Mouse (Mus musculus) testis, adult 2 months (tissue): ENCODE measurements at regions not wholly inside any gene's neighbourhood (a gene's known extent, or its start where the extent isn't known, plus 50 kb on each side); places are given as distances from the start of the nearest gene placed in this dataset.

Source experiments
- H3K27ac ChIP-seq: fragments of 200-500 bp; 2 replicates; pipeline ENCODE4 v1.5.1; 2012; ENCODE audit warnings: low read depth, low read length; ENCODE audit not compliant: control insufficient read depth, insufficient read depth
- H3K27me3 ChIP-seq: fragments of 200-500 bp; 2 replicates; pipeline ENCODE4 v1.6.1; 2012; ENCODE audit warnings: mild to moderate bottlenecking, low read length, moderate library complexity; ENCODE audit not compliant: control insufficient read depth, insufficient read depth
- H3K36me3 ChIP-seq: fragments of 200-500 bp; 2 replicates; pipeline ENCODE4 v1.6.1; 2012; ENCODE audit warnings: mild to moderate bottlenecking, low read length; ENCODE audit not compliant: control insufficient read depth, insufficient read depth
- H3K4me1 ChIP-seq: fragments of 200-500 bp; 2 replicates; pipeline ENCODE4 v1.6.1; 2012; ENCODE audit warnings: low read length; ENCODE audit not compliant: control insufficient read depth, insufficient read depth
- H3K4me3 ChIP-seq: fragments of 200-500 bp; 2 replicates; pipeline ENCODE4 v1.5.1; 2012; ENCODE audit warnings: low read depth, mild to moderate bottlenecking, low read length, moderate library complexity, mixed read lengths; ENCODE audit not compliant: control insufficient read depth
- CTCF ChIP-seq: fragments of 200-500 bp; IDR thresholded peaks from 2 replicates; pipeline ENCODE4 v1.5.1; 2012; ENCODE audit warnings: low read depth, mild to moderate bottlenecking, inconsistent platforms, low read length, moderate library complexity; ENCODE audit not compliant: control insufficient read depth, insufficient read depth, insufficient replicate concordance
- POLR2A ChIP-seq: fragments of 200-500 bp; IDR thresholded peaks from 2 replicates; pipeline ENCODE4 v1.6.1; 2012; ENCODE audit warnings: low read depth, mild to moderate bottlenecking, inconsistent platforms, low read length, moderate library complexity; ENCODE audit not compliant: control insufficient read depth

DNA sequence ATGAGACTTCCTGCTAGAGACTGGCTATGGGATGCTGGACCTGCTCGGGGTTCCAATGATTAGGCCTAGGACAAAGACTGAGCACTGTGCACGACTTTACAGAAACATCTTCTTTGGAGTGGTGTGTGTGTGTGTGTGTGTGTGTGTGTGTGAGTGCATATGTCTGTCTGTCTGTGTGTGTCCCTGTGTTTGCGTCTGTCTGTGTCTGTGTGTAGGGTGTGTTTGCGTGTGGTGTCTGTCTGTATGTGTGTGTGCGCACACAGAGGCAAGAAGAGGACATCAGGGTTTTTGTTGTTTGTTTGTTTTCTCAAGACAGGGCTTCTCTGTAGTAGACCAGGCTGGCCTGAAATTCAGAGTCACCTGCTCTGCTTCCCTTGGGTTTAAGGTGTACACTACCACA lies 51.9 kb upstream of the Slco4a1 start:
- Histone ChIP-seq H3K4me1 (no peaks in the 10 kb centered on the region), H3K27me3 (no peaks in the 10 kb centered on the region), H3K27ac (no peak overlapping the region), H3K36me3 (no peaks in the 10 kb centered on the region), H3K4me3 (no peak overlapping the region)
- no peak for TF ChIP-seq CTCF
- TF ChIP-seq POLR2A: no peak

DNA sequence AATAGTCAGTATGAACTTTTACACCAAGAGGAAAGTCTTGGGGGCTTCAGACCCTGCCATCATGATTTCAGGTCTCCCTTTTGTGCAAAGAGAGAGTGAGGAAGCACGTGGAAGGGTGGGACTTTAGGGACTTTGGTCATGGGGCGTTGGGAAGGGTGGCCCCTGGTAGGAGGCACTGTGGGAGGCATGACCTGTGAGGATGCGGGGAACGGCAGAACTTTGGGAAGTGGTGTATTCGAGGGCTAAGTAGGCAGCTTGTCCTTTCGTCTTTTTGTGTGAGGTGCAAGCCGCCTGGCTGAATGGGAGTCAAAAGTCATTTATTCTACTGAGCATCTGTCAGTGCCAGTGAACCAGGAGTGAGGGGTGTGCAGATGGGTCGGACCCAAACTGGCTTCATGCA lies 52.4 kb upstream of the Slco4a1 start:
- H3K4me1 ChIP-seq: no peaks in the 10 kb centered on the region
- H3K27me3 ChIP-seq: no peaks in the 10 kb centered on the region
- H3K36me3 ChIP-seq: no peaks in the 10 kb centered on the region
- no peak overlapping the region for H3K27ac ChIP-seq
- no peak overlapping the region for H3K4me3 ChIP-seq
- TF ChIP-seq CTCF: no peak
- no peak for TF ChIP-seq POLR2A

DNA sequence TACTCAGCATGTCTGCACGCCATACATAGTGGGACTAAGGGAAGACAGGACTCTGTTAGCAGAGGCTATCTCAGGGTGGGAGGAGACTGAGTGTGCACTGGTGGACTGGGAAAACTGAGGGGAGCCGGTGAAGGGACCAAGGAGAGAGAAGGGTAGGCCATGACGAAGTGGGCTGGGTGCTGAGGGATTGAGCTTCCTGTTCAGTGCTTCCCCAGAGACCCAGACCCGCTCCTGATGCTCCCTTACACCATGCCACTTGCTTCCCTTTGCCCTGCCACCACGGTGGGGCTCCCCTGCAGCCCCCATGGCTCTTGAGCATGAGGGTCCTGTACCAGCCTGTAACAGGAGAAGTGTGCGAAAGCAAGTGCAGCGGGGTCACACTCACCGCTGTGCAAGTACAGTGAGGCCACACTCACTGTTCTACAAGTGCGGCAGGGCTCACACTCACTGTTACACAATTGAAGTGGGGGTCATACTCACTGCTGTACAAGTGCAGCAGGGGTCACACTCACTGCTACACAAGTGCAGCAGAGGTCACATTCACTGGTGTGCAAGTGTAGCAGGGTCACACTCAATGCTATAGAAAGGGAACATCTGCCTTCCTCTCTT lies 53.1 kb upstream of the Slco4a1 start:
- TF ChIP-seq CTCF (no peak), POLR2A (no peak)
- Histone ChIP-seq H3K27me3 (no peaks in the 10 kb centered on the region), H3K27ac (no peak overlapping the region), H3K4me1 (no peaks in the 10 kb centered on the region), H3K36me3 (no peaks in the 10 kb centered on the region), H3K4me3 (no peak overlapping the region)

DNA sequence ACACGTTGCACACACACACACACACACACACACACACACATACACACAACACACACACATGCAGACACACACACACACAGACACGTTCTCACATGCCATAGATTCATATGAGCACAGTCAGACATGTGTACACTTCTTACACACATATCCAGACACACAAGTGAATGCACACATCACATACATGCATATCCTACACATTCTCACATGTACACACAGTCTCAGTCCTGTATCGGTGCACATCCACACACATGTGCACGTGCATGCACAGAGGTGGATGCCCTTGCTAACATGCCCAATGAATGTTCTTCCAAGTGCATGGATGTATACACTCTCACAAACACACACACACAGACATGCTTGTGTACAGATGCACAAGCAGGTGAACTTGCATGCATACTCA lies 53.6 kb upstream of the Slco4a1 start:
- H3K36me3 ChIP-seq: no peaks in the 10 kb centered on the region
- H3K4me3 ChIP-seq: no peak overlapping the region
- H3K4me1 ChIP-seq: no peaks in the 10 kb centered on the region
- no peaks in the 10 kb centered on the region for H3K27me3 ChIP-seq
- TF ChIP-seq CTCF: no peak
- TF ChIP-seq POLR2A: no peak
- H3K27ac ChIP-seq: no peak overlapping the region

DNA sequence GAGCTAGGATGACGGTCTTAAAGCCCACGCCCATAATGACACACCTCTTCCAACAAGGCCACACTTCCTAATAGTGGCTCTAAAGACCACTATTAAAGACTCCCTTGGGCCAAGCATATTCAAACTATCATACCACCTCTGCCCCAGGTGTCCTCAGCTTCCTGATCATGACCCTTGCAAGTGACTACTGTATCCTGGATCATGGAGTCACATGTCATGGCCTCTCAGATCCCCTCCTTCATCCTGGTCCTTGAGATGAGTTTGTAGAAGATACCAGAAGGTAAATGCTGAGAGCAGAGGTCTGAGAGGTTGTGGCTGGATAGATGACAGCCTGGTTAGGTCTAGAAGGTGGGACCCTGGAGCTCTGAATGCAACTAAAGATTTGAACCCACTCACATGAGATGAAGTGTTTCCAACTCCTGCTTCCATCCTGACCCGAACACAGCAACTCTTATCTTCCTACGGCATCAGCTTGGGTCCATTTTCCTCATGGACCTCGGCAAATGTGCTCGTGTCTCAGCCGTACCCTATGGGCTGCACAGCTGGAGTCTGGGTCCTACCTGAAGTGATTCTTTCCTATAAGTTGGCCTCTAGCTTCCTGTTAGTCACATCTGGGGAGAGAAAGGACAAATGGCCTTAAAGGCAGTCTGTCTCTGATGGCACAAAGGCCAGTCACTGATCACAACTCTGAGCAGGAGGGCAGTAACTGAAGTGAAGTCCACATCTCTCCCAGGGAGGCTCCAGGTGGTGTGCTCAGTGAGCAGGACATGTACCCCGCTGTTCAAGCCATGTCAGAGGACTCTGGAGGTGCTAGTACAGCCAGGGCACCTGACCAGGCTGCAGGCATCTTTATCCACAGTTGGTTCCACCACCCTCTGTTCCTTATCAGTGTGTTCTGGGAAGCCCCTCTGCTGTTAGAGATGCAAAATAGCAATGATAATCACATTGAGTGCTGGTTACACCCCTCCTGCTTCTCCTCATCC lies 54.3 kb upstream of the Slco4a1 start:
- H3K36me3 ChIP-seq: no peaks in the 10 kb centered on the region
- TF ChIP-seq POLR2A: no peak
- no peak for TF ChIP-seq CTCF
- H3K4me1 ChIP-seq: no peaks in the 10 kb centered on the region
- no peak overlapping the region for H3K4me3 ChIP-seq
- H3K27ac ChIP-seq: no peak overlapping the region
- no peaks in the 10 kb centered on the region for H3K27me3 ChIP-seq

DNA sequence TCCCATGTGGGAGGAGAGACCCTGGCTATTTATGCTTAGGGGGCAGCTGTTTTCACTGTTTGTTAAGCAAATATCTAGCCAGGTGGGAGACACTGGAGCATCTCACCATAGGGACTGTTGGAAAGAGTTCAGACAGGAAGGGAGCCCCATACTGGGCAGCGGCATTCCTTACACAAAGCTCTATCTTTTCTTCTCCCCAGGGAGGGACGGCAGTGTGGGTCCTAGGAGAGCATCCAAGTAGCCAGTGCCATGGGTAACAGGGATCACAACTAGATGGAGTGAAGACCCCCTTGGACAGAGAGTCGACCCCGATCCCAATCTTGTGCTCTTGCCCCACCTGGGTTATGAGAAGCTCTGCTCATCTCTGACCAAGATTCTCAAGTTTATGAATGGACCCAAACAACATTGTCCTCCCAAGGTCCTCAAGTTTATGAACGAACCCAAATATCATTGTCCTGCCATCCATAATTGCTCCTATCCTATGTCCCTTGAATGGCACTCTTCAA lies 55.5 kb upstream of the Slco4a1 start:
- Histone ChIP-seq H3K36me3 (no peaks in the 10 kb centered on the region), H3K4me1 (no peaks in the 10 kb centered on the region), H3K27ac (no peak overlapping the region), H3K4me3 (no peak overlapping the region), H3K27me3 (no peaks in the 10 kb centered on the region)
- TF ChIP-seq CTCF (no peak), POLR2A (no peak)

DNA sequence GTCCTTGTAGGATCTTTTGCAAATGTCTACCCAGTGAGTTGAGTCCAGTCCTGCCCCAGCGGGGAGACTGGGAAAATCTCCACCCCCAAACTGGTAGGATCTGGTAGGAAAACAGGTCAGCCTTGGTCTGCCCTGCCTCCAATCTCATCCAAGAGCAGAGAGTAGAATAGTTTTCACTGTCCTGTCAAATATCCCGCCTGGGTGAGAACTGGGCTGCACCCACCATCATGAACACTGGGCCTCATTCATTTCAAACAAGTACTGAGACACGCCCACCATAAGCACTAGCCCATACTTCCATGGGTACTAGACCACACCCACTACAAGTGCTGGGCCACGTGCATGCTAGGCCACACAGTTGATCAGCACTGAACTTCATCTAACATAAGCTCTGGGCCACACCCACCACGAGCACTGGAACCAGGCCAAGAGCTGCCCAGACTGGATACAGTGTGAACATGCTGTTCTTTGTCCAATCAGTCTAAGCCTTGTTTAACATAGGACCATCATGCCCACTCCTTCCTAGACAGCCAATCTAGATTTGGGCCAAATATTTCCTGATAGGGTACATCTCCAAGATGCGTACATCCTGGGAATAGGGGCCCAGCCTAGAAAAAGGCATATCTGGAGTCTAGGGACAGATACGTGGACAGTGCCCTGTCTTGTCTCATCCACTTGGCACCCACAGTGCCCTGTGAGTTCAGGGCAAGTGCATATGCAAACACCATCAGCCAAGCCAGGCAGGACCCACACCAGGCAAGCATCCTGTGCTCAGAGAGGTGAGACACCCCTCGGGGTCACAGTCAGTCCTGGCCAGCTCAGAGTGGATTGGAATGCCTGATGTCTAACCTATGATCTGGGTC lies 56.2 kb upstream of the Slco4a1 start:
- no peaks in the 10 kb centered on the region for H3K27me3 ChIP-seq
- H3K27ac ChIP-seq: no peak overlapping the region
- no peaks in the 10 kb centered on the region for H3K4me1 ChIP-seq
- no peak overlapping the region for H3K4me3 ChIP-seq
- TF ChIP-seq CTCF: no peak
- TF ChIP-seq POLR2A: no peak
- no peaks in the 10 kb centered on the region for H3K36me3 ChIP-seq
